Mouse (Mus musculus) cerebellum, adult 8-10 months (tissue): ENCODE results near the gene Wscd1.
A peak's percentile ranks its signal among the peaks of the same experiment; 100 is the strongest.

Experiments used
- DNase-seq: peaks from one replicate; pipeline ENCODE4 v3.0.0; 2022

The Wscd1 gene

GRCm38 (mm10) chr11:71749671-71750070, at the start of gene Wscd1:
Gene Wscd1 (plus strand): TSS chr11:71749920.
- DNase-seq = peak; percentile 46

GRCm38 (mm10) chr11:71728066-71728465, 21.7 kb upstream of the Wscd1 start:
- DNase-seq = no peak

- DNase-seq = no peak
Measured at GRCm38 (mm10) chr11:71729287-71729686, 20.4 kb upstream of the Wscd1 start.

- no peak for DNase-seq
Measured at GRCm38 (mm10) chr11:71733771-71734170, 15.9 kb upstream of the Wscd1 start.

GRCm38 (mm10) chr11:71737106-71737505, 12.6 kb upstream of the Wscd1 start:
- no peak for DNase-seq

GRCm38 (mm10) chr11:71738501-71739045, 11.1 kb upstream of the Wscd1 start:
- no peak for DNase-seq

GRCm38 (mm10) chr11:71745875-71746274, 3.8 kb upstream of the Wscd1 start:
- peak; percentile 36 for DNase-seq

- DNase-seq = no peak
Measured at GRCm38 (mm10) chr11:71747719-71748118, 2.0 kb upstream of the Wscd1 start.

- DNase-seq = peak; percentile 76
Measured at GRCm38 (mm10) chr11:71750534-71751173, 934 bp downstream of the Wscd1 start.

GRCm38 (mm10) chr11:71751174-71751611, 1.5 kb downstream of the Wscd1 start:
- DNase-seq = peak; percentile 55

GRCm38 (mm10) chr11:71751689-71752088, 2.0 kb downstream of the Wscd1 start:
- DNase-seq = peak; percentile 34

GRCm38 (mm10) chr11:71752626-71753025, 2.9 kb downstream of the Wscd1 start:
- peak; percentile 53 for DNase-seq

- peak; percentile 41 for DNase-seq
Measured at GRCm38 (mm10) chr11:71755115-71755514, 5.4 kb downstream of the Wscd1 start.

- peak; percentile 27 for DNase-seq
Measured at GRCm38 (mm10) chr11:71756325-71756724, 6.6 kb downstream of the Wscd1 start.

- DNase-seq = peak; percentile 36
Measured at GRCm38 (mm10) chr11:71758211-71759110, 8.7 kb downstream of the Wscd1 start.

GRCm38 (mm10) chr11:71760991-71761390, 11.3 kb downstream of the Wscd1 start:
- no peak for DNase-seq

GRCm38 (mm10) chr11:71763154-71763553, 13.4 kb downstream of the Wscd1 start:
- DNase-seq = no peak

GRCm38 (mm10) chr11:71763651-71764275, 14.0 kb downstream of the Wscd1 start:
- DNase-seq = no peak

GRCm38 (mm10) chr11:71764743-71765142, 15.0 kb downstream of the Wscd1 start:
- no peak for DNase-seq

- DNase-seq = no peak
Measured at GRCm38 (mm10) chr11:71765335-71765734, 15.6 kb downstream of the Wscd1 start.

- no peak for DNase-seq
Measured at GRCm38 (mm10) chr11:71766380-71766779, 16.7 kb downstream of the Wscd1 start.

- peak; percentile 29 for DNase-seq
Measured at GRCm38 (mm10) chr11:71767726-71768125, 18.0 kb downstream of the Wscd1 start.

- no peak for DNase-seq
Measured at GRCm38 (mm10) chr11:71769744-71770143, 20.0 kb downstream of the Wscd1 start.
